Mouse (Mus musculus) stomach, embryonic 16.5 days (tissue): ENCODE data around the gene Best2. TPM values are rescaled to one million over a fixed set of nuclear protein-coding genes. Genes with fewer than 3 reads are reported as not detected.
A peak's percentile ranks its signal among the peaks of the same experiment; 100 is the strongest.

Source experiments
- ATAC-seq: fragments of 200-750 bp; cut with Nextera tagmentation; 2 replicates; pipeline ENCODE4 v1.8.0; 2017; ENCODE audit warnings: moderate number of reproducible peaks, moderate TSS enrichment; ENCODE audit not compliant: insufficient read depth, low FRiP score
- H3K27ac ChIP-seq: fragments of 300-500 bp; sonication (generic); 2 replicates; pipeline ENCODE4 v1.5.1; 2014; ENCODE audit warnings: low read length
- H3K27me3 ChIP-seq: fragments of 300-500 bp; sonication (generic); 2 replicates; pipeline ENCODE4 v1.6.1; 2014; ENCODE audit warnings: low read length, control low read depth, mixed read lengths; ENCODE audit not compliant: control insufficient read depth, insufficient read depth
- H3K36me3 ChIP-seq: fragments of 300-500 bp; sonication (generic); 2 replicates; pipeline ENCODE4 v1.6.1; 2014; ENCODE audit warnings: low read length; ENCODE audit not compliant: control insufficient read depth, insufficient read depth
- H3K4me1 ChIP-seq: fragments of 300-500 bp; sonication (generic); 2 replicates; pipeline ENCODE4 v1.6.1; 2014; ENCODE audit warnings: low read length, control low read depth, mixed read lengths; ENCODE audit not compliant: control insufficient read depth, insufficient read depth
- H3K4me2 ChIP-seq: fragments of 300-500 bp; sonication (generic); 2 replicates; pipeline ENCODE4 v1.6.1; 2014; ENCODE audit warnings: low read depth, low read length, mixed read lengths
- H3K4me3 ChIP-seq: fragments of 300-500 bp; sonication (generic); replicated peaks from 2 replicates; pipeline ENCODE4 v1.5.1; 2014; ENCODE audit warnings: mild to moderate bottlenecking, low read length
- H3K9ac ChIP-seq: fragments of 300-500 bp; sonication (generic); 2 replicates; pipeline ENCODE4 v1.6.1; 2014; ENCODE audit warnings: low read length
- H3K9me3 ChIP-seq: fragments of 300-500 bp; sonication (generic); replicated peaks from 2 replicates; pipeline ENCODE4 v1.6.1; 2016; ENCODE audit warnings: low read length, control low read depth; ENCODE audit not compliant: control insufficient read depth
- WGBS: fragments of 180-500 bp; shearing (Covaris S2); extraction: QIAGEN DNeasy Blood & Tissue Kit; methylation state at CpG from one replicate; pipeline ENCODE4 v1.1.7; 2014; 5-methylcytosine and 5-hydroxymethylcytosine counted together
- polyA plus RNA-seq: library from polyadenylated mRNA; unstranded; fragments of >200 nt; fragmentation: Nextera tagmentation; extraction: Ambion mirVana; gene quantifications from 2 replicates; pipeline ENCODE4 v1.2.1, GENCODE M21; 2015

Best2 gene
- 0.30 and 0.42 TPM in 2 replicates for polyA plus RNA-seq

DNA sequence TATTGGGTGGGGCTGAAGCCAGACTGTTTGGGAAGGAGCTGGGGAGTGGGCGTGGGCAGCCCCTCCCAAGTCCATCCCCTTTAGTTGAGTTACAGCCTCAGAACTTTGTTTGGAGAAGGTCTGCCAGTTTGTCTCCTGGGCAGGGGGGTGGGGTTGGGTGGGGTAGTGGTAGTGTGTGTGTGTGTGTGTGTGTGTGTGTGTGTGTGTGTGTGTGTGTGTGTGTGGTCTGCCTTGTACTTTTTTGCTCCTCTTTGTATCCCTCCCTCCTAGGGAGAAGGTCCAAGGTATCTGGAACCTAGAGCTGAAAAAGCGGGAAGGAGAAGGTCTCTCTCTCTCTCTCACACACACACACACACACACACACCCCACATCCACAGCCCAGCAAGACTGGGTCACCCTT lies at the start of gene Best2:
Gene Best2 (minus strand): TSS at position 101 of the 400 bp plus-strand sequence.
- Histone ChIP-seq H3K9ac (peak within 1 kb of the TSS; percentile 62), H3K4me1 (peaks cover 7% of the 10 kb centered on the region), H3K27me3 (peaks cover 20% of the 10 kb centered on the region), H3K4me2 (peak within 1 kb of the TSS; percentile 70), H3K4me3 (peak within 1 kb of the TSS; percentile 38), H3K36me3 (no peaks in the 10 kb centered on the region), H3K9me3 (no peaks in the 10 kb centered on the region), H3K27ac (no peak within 1 kb of the TSS)
- 67% methylated on average over 2 of the region's 2 CpGs for WGBS
- no peak for ATAC-seq

- Histone ChIP-seq H3K4me2 (no peak overlapping the region), H3K36me3 (no peaks in the 10 kb centered on the region), H3K27ac (no peak overlapping the region), H3K9me3 (no peaks in the 10 kb centered on the region), H3K9ac (no peak overlapping the region), H3K27me3 (no peaks in the 10 kb centered on the region), H3K4me1 (peaks cover 10% of the 10 kb centered on the region), H3K4me3 (no peak overlapping the region)
- no peak for ATAC-seq
- WGBS, result 92% methylated on average over 4 of the region's 4 CpGs
These were observed 48.3 kb upstream of the Best2 start for GRCm38 (mm10) chr8:85062603-85063002.

GRCm38 (mm10) chr8:85059879-85060616 lies 45.7 kb upstream of the Best2 start, which contains the start of gene Fbxw9:
Fbxw9 (plus strand) TSS chr8:85060055.
- peak; percentile 91 for ATAC-seq
- H3K27ac ChIP-seq, result peak within 1 kb of the TSS; percentile 38; the same call in 1 of the 2 replicates
- no peaks in the 10 kb centered on the region for H3K27me3 ChIP-seq
- H3K9ac ChIP-seq, result peak within 1 kb of the TSS; percentile 82
- WGBS, result under 1% methylated on average over 52 of the region's 53 CpGs
- peaks cover 10% of the 10 kb centered on the region for H3K4me1 ChIP-seq
- H3K9me3 ChIP-seq, result no peaks in the 10 kb centered on the region
- peaks cover 12% of the 10 kb centered on the region; the same call in 1 of the 2 replicates for H3K36me3 ChIP-seq
- peak within 1 kb of the TSS; percentile 91 for H3K4me3 ChIP-seq
- peak within 1 kb of the TSS; percentile 94 for H3K4me2 ChIP-seq

GRCm38 (mm10) chr8:85057367-85057766 lies 43.0 kb upstream of the Best2 start:
- no peak for ATAC-seq
- H3K27me3 ChIP-seq, result no peaks in the 10 kb centered on the region
- H3K27ac ChIP-seq, result no peak overlapping the region
- peaks cover 36% of the 10 kb centered on the region for H3K36me3 ChIP-seq
- no peak overlapping the region for H3K4me2 ChIP-seq
- peaks cover 10% of the 10 kb centered on the region for H3K4me1 ChIP-seq
- no peaks in the 10 kb centered on the region for H3K9me3 ChIP-seq
- no peak overlapping the region for H3K9ac ChIP-seq
- H3K4me3 ChIP-seq, result no peak overlapping the region
- WGBS, result 80% methylated on average over 7 of the region's 7 CpGs

DNA sequence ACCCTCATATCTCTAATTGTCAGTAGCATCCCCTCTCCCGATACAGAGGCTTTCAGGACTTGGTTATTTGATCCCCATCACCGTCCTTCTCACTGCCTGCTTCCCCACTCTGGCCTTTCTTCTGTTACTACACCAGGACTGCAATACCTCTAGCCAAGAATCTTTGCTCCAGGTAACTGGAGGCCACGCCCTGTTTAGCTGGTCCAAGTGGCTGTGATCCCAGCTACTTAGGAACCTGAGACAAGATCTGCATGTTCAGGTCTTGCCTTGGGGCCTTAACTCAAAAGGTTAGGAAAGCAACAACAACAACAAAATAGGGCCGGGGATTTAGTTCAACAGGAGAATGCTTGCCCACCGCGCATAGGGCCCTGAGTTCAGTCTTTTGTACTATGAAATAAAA lies 29.3 kb upstream of the Best2 start:
- Histone ChIP-seq H3K9me3 (no peaks in the 10 kb centered on the region), H3K4me3 (no peak overlapping the region), H3K4me2 (no peak overlapping the region), H3K27ac (no peak overlapping the region), H3K9ac (no peak overlapping the region), H3K27me3 (no peaks in the 10 kb centered on the region), H3K4me1 (peaks cover 3% of the 10 kb centered on the region), H3K36me3 (peaks cover 30% of the 10 kb centered on the region)
- 88% methylated on average over 6 of the region's 6 CpGs for WGBS
- no peak for ATAC-seq

- Histone ChIP-seq H3K4me1 (peaks cover 18% of the 10 kb centered on the region), H3K27me3 (no peaks in the 10 kb centered on the region), H3K9me3 (no peaks in the 10 kb centered on the region), H3K4me3 (peak overlapping the region; percentile 82), H3K9ac (peak overlapping the region; percentile 93), H3K36me3 (peaks cover 10% of the 10 kb centered on the region; the same call in 1 of the 2 replicates), H3K27ac (peak overlapping the region; percentile 100), H3K4me2 (peak overlapping the region; percentile 68)
- under 1% methylated on average over 57 of the region's 57 CpGs for WGBS
- ATAC-seq, result peak; percentile 21
These were observed 23.6 kb upstream of the Best2 start for GRCm38 (mm10) chr8:85037681-85038531.

- Histone ChIP-seq H3K4me2 (peak overlapping the region; percentile 68), H3K4me1 (peaks cover 18% of the 10 kb centered on the region), H3K27me3 (no peaks in the 10 kb centered on the region), H3K4me3 (peak overlapping the region; percentile 82), H3K27ac (peak overlapping the region; percentile 100), H3K9me3 (no peaks in the 10 kb centered on the region), H3K36me3 (peaks cover 10% of the 10 kb centered on the region; the same call in 1 of the 2 replicates), H3K9ac (peak overlapping the region; percentile 93)
- 0% methylated on average over 14 of the region's 14 CpGs for WGBS
- peak; percentile 52 for ATAC-seq
These were observed 23.0 kb upstream of the Best2 start for GRCm38 (mm10) chr8:85037366-85037680.

DNA sequence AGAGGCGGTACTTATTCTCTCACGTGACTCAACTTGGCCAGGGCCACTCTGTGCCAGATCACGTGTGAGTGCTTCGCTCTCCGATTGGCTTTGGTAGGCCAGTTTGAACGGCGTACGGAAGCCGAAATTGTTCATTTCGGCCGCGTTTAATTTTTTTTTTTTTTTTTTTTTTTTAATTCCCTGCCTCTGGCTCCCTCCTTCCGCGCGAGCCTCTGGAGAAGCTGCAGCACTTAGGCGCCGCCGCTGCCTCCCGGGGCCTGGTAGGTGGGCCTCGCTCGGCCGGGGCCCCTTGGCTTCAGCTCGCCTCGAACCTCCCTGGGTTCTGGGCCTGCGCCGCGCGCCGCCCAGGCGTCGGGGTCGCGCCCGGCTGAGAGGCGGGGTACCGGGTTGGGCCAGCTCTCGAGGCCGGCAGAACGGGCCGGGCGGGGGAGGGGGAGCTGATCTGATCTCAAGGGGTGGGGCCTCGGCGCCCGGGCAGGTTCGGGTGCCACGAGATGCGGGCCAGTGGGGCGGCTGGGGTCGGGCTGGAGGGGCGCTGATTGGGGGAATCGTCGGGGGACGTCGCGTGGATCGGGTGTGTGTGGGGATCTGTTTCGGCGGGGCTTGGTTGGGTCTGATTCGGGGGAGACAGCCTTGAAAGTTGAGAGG lies 22.5 kb upstream of the Best2 start, which contains the start of gene Tnpo2:
Gene Tnpo2 (plus strand): TSS at position 198 of the 648 bp plus-strand sequence.
- peak; percentile 90 for ATAC-seq
- under 1% methylated on average over 59 of the region's 59 CpGs for WGBS
- Histone ChIP-seq H3K9me3 (no peaks in the 10 kb centered on the region), H3K4me2 (peak within 1 kb of the TSS; percentile 79), H3K4me1 (peaks cover 18% of the 10 kb centered on the region), H3K4me3 (peak within 1 kb of the TSS; percentile 82), H3K27ac (peak within 1 kb of the TSS; percentile 100), H3K36me3 (peaks cover 10% of the 10 kb centered on the region; the same call in 1 of the 2 replicates), H3K9ac (peak within 1 kb of the TSS; percentile 93), H3K27me3 (no peaks in the 10 kb centered on the region)
